Mouse (Mus musculus) gonadal fat pad, adult 2 months (tissue): ENCODE results near the gene Senp8. TPM values are rescaled to one million over a fixed set of nuclear protein-coding genes. Genes with fewer than 3 reads are reported as not detected.
A peak's percentile ranks its signal among the peaks of the same experiment; 100 is the strongest.
"Not testable (repeated sequence)": the region's sequence is repeated elsewhere in the genome, so short reads cannot be mapped to it uniquely, and the experiment has no call there.

Experiments
- DNase-seq: peaks from one replicate; pipeline ENCODE4 v3.0.0-alpha.2; 2012; ENCODE audit warnings: low read depth
- polyA plus RNA-seq: library from polyadenylated mRNA; depleted of rRNA; stranded (reverse); fragments of >200 nt; gene quantifications from 2 replicates; pipeline ENCODE4 v1.2.3, GENCODE M21; 2012; rRNA removed

Gene Senp8
- polyA plus RNA-seq = 8.2 and 8.5 TPM in 2 replicates

DNA sequence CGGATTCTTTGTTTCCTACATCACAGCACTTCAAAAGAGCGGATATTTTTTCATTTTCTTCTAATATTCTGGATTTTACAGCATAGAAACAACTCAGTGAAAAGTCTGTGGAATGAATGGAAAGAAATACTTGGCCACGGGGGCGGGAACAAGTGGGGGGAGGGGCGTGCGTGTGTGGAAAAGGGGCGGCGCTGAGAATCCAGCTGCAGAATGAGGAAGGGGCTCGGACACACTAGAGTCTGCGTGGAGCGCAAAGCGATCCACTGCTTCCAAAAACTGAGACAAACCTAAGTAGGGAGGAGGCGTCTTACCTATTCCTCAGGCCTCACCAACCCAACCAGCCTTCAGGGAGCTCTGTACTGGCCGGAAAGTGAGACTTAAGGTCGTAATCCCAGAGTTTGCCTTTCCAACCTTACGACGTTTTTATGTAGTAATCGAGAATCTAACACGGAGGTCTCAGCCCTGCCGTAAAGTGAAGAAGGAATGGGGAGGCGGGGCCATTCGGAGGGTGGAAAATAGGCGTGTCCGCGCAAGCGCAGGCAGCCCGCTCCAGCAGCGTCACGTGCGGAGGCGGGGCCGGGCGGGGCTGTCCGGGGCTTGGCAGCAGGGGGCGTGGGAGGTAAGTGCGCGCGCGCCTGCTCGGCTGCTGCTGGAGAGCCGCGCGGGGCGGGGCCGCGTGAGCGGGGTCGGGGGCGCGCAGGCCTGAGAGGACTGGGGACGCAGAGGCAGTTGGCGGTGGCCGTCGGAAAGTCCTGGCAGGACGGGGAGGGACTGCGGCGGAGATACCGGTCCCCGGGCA is at the start of gene Senp8, which contains the start of gene Myo9a:
Senp8 (minus strand) TSS at position 444 of the 799 bp plus-strand sequence.
Myo9a (plus strand) TSS at position 630 of the 799 bp plus-strand sequence.
- peak; percentile 78 for DNase-seq

DNA sequence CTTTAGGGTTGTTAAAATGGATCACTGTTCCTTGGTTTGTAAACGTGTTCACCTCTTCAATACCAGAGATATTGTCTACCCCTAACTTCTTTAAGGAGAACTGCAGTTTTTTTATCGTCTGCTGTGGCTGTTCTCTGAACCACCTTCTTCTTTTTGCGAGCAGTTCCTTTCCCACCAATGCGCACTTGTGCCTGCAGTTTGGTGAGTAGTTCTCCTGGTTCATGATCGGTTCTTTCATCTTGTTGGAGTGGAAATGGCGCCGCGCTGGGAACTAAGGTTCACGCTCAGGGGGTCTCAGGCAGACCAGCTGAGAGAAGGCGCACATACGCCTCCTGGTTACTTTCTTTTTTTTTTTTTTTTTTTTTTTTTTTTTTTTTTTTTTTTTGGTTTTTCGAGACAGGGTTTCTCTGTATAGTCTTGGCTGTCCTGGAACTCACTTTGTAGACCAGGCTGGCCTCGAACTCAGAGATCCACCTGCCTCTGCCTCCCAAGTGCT is 16.5 kb upstream of the Senp8 start:
- DNase-seq = not testable (repeated sequence)

DNA sequence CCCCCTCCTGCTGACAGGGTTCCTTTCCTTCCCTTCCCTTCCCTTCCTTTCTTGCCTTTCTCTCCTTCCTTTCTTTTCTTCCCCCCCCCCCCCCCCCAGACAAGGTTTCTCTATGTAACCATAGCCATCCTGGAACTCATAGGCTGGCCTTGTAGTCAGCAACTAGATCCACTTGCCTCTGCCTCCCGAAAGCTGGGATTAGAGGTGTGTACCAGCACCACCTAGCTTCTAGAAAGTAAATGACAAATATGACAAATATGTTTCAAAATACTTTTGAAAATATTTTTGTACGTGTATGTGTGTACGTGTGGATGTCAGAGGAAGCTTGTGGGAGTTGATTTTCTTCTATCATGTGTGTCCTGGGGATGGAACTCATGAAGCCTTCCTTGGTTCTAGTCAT is 10.0 kb upstream of the Senp8 start:
- DNase-seq = no peak

DNA sequence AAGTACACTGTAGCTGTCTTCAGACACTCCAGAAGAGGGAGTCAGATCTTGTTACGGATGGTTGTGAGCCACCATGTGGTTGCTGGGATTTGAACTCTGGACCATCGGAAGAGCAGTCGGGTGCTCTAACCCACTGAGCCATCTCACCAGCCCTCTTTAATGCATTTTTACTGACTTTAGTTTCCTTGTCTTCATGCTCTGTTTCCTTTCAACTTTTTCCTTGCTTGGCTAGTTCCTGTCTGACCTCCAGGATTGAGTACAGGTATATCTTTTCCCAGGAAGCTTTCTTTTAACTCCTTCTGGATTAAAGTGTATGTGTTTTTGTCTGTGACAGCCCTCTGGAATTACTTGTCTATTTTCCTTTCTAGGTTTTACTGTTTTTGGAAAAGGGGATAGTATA is 6.5 kb upstream of the Senp8 start:
- not testable (repeated sequence) for DNase-seq

DNA sequence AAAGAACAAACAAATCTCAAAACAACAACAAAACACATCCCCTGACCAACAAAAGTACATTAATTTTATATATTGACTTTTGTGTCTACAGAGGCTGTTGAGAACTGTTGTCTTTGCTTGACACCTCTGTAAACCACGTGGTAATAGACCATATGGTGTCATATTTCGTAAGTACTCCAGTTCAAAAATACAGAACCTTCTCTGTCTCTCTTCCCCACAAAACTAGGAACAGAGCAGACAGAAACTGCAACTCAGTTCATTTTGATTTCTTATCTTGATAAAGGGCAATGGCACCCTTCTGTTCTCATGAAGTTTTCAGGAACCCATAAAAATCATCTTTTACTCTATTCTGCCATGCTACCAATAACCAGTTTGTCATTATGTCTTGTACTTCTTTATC is 4.7 kb upstream of the Senp8 start:
- no peak for DNase-seq

DNA sequence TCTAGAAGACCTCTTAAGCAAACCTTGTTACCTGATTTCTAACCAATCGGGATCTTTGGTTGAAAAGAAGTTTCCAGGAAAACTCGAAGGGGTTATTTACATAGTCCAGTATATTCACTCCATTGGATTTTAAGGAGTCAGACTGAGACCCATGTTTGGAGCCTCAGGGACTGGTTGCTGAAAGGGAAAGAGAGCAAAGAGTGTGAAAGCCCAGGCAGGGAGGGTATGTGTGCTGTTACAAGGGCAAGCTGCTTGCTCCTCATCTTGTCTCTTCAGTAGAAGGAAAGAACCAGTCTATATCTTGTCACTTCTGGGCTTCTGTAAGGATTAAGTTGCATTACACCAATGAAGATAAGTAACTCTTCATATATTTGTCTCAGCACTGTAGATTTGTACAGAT is 1.5 kb upstream of the Senp8 start:
- DNase-seq = no peak

DNA sequence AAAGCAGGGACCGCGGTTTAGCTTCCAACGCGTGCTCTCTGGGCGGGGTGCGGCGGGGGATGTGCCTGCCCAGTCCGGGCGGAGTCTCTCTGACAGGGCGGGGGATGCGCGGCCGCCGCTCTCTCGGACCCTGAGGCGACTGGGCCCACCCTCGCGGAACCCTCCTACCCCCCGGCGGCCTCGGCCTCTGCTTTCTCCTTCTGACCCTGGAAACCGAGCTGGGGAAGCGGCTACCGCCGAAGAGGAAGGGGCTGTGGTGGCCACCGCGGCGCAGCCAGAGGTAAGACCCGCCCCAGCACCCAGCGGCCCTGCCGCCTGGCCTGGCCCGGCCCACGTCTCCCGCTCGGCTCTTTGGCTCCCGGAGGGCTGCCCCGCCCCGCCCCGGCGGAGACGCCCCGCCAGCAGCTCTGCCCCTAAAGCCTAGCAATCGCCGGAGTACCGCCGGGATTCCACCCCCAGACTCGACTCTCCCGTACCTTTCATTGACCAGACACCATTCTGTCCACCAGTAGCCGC is 614 bp upstream of the Senp8 start:
- DNase-seq = no peak

DNA sequence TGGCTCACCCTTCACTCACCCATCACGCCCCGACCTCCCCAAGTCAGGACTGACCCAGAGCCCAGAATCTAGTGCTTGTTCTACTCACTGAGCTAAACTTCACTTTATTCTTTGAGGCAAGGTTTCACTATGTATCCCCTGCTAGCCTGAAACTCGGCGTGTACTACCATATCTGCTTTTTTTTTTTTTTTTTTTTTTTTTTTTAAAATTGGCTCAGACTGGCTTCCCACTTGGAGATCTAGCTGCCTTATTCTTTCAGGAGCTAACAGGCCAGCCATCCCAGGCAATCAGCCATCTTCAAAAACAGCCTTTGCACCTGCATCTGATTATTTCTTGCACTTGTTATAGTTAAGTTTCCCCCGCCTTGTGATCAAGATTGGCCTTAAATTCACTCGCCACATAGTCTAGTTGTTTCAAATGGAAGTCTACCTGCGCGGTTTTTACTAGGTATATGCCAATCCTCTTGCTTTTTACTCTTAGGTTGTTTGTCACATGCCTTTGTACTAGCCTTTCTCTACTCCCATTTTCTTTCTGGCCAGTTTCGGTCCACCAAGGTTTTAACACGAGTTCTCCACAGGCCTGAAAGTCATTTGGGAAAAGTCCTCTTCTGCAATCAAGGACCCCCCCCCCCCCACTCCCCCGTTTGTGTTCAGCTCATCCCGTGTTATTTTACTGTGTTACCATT is 787 bp downstream of the Senp8 start:
- DNase-seq = no peak

DNA sequence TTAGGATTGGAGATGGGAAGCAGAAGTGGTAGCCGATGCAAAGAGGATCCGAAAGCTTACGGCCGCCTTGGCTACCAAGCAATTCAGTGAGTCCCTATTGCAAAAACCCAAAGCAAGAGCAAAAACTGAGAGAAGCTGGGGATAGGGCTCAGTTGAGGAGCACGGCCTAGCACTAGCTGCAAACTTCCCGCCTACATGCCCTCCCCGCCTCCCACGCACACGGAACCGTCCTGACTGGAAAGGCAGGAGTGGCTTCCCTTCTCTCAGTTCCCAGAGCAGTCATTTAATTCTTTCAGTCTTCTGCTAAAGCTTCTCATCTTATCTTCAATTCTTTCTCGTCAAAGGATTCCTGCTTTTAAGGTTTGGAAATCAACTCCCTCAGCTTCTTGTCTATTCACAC is 1.5 kb downstream of the Senp8 start:
- DNase-seq = no peak

DNA sequence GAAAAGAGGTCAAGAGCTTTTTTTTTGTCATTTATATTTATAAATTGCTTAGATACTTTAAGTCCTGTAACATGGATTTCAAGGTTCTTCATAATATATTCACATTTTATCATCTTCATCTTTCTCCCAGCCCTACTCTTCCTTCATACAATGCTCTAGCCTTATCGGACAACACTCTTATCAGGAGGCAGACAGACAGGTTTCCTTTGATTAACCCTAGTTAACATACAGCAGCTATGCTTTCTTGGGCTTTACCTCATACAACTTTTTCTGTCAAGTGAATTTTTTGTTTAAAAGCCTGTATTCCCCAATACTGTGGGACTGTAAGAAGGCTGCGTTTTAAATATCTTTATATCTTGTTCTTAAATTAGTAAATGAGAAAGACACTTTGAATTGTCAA is 2.1 kb downstream of the Senp8 start:
- no peak for DNase-seq

DNA sequence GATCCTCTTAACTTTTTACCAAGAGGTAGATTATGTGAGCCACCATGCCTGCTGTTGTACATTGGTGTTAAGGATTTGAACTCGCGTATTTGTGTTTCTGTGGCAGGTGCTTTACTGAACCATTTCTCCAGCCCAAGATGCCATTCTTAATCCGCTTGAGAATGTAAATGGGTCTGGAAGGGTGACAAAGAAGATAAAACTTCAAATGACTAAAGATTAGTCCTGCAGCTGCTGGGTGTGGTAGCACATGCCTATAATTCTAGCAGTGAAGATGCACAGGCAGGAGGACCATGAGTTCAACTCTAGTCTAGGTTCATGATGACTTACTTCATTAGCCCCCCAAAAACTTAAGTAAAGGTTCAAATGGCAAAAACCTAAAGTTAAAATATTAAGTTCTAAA is 6.6 kb downstream of the Senp8 start:
- no peak for DNase-seq

DNA sequence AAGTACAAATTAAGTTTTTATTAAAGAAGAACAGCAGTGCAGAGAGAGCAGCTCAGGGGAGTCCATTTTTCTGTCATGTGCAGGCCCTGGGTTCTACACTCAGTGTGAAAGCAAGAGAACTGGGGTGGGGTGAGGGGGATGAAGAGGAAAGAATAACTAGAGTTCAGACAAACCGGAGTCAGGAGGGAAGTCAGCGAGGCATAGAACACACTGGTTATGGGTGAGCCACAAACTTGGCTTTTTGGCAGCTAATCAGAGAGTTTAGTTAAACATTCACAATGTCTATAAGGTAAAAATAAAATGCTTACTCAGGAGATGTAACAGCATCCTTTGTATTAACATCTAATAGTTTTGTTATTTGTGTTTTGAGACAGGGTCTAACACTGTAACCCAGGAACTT is 9.9 kb downstream of the Senp8 start:
- no peak for DNase-seq

DNA sequence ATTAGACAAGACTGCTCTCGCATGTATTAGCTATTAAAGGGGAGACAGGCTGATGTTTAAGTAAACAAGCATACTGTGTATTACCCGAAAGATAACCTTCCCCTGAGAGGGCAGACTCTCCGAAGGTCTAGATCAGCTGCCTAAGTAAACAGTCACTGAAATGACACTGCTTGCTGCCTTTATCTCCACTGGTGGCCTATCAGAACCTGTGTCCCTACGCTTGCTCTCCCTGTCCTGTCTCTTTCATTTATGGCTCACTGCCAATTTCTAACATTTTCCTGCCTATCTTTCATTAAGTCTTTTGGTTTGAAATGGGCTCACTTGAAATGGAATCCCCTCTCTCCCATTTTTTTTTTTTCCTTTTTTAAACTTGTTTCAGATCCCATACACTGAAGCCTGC is 15.1 kb downstream of the Senp8 start:
- DNase-seq = no peak

DNA sequence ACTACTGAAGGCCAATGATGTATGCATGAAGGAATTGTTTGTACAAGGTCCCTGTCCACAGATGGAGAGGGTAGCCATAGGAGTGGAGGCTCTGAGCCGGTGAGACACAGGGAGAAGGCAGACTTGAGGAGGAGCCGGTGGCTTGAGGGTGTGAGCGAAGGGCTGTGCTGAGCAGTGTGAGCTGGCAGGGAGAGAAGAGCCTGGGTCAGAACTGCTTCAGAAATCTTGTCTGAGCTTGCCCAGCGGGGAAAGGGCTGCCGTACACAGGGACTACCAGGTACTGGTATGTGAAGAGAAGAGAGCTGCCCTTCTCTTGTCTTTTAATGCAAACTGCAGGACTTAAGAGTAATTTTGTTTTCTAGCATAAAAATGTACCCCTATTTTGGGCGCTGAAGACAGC is 17.4 kb downstream of the Senp8 start:
- DNase-seq = no peak

DNA sequence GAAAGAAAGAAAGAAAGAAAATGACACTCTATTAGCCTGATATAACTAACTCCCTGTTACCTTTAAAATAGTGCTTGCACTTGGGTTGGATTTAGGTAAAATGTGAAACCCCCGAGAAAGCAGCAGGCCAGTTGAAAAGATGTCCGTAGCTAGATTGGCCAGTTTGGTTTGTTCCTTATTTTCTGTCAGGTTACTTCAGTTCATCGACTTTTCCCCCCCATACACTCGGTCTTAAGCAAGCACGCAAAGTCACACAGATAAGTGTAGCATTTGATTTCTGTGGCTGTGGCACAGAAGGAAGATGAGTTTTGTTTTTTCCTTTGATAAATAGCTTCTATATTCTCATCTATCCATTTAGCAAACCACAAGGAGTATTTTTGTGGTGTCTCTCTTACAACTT is 19.4 kb downstream of the Senp8 start:
- no peak for DNase-seq

DNA sequence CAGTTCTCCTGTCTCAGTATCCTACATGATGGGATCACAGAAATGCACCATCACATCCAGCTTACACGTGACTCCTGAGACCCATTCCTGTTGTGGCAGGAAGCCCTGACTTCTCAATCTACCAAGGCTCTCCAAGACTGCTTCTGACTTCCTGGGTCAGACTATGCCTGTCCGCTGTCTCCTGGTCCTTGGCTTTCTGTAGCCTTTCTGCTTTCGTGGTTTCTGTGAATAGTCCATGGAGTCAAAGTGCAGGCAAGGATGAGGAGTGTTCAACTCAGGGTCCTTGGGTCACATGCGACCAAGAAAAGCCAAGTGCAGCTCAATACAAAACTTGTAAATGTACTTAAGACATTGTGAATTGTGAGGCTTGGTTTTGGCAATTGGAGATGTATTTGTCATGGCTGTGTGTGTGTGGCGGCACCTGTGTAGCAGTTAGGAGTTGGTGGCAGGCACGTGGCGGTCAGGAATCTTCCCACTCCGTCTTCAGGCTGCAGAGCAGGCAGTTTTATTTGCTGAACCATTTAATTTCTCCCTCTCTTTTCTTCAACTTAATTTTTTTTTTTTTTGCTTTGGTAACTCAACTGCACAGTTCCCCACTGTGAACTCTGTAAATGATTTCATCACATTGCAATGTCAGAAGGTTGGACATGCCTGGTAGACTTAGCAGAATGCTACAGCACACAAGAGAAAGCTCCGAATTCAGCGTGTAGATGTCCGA is 22.8 kb downstream of the Senp8 start:
- DNase-seq = no peak

DNA sequence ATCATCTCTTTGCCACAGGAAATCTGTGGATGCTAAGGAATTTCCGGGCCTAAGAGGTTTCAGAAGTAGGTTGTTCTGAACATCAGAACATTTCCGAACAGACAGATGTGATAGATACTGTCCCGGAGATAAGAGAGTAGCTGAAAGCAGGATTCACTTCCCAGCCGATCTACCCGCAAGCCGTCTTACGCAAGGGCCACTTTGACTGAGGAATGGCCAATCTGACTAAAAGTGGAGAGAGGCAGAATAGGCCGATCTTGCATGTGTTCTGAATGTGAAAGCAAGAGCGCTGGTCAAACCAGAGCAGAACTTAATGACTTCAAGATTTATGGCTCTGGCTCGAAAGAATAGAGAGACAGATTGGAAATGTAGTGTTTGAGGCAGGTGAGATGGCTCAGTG is 25.0 kb downstream of the Senp8 start:
- no peak for DNase-seq

DNA sequence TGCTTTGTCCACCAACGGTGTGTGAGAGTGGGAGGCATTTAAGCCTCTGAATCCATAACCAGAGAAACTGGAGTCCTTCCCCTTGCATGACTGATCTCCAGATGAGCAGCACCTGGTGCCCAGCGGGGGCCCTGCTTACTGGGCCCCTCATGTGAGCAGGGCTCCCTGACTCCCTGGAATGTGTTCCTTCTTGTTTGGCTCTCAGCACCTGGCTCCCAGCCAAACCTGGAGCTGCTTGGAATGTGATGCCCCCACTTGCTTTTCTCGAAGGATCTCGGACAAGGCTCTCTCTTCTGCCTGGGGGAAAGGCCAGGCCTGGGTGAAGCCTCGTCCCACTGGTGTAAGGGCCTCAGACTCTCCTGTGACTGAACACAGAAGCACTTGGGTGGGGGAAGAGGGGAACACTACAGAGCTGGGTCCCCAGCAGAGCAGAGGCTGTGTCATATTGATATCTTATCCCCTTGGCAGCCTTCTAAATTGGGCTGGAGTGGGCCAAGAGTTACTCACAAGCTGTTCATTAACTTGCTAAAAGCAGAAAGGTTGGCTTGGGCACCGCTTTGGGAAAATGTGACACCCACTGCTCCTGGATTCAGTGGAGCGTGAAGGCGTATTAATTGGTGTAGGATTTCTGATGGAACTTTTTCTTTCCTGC is 26.6 kb downstream of the Senp8 start:
- no peak for DNase-seq

DNA sequence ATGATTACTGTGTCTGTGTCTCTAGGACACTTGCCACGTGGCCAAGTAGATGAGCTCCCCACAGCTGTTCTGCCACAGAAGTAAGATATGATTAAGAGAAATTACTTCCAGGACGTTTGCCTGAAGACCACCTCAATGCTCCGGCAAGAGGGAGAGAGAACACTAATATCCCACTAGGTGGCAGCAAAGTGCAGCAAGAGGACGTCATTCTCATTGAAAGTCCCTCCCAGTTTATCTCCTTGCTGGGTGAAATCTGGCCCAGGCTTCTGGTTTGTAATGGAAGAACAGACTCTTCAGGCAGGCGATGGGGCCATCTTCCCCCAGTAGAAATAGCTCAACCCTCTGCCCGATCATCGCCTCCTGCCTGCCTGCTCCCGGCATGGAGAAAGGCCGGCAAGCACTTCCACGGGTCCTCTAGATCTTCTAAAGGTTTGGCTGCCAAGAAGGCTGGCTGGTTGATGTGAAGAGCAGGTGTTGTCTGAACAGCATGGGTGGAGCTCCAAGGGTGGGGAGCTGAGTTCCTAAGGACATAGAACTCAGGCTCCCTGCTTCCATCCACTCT is 27.3 kb downstream of the Senp8 start:
- no peak for DNase-seq

DNA sequence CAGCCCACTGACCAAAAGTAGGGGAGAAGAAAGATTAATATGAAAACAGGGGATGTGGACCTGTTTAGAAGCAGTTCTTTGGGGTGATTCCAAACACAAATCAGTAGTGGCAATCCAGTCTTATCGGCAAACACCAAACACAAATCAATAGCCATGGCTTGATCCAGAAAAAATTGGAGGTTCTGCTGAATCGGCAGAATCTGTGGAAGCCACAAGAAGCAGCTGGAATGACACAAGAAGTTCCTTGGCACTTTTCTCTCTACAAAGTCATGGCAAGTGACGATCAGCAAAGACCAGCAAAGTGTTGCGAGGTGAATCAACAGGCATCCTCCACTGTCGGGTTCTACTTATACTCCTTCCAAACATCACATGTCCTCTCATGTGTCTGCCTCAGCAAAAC is 29.4 kb downstream of the Senp8 start:
- DNase-seq = no peak

DNA sequence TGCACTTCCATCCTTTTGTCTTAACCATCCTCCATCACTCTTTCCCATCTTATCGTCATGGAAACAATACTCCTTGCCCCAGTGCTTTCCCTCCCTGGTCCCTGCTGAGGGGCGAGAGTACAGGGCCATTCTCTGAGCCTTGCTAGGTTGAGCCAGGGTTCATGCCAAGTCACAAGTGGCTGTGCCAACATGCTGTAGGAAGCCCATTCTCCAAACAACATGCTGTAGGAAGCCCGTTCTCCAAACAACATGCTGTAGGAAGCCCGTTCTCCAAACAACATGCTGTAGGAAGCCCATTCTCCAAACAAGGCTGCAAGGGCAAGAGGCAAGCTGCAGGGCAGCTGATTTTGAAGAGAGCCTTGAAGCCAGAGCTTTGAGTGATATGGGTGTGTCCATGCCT is 32.3 kb downstream of the Senp8 start:
- DNase-seq = no peak
